Mouse (Mus musculus) MEL (cell line): ENCODE results near the gene Wrap73.

Source experiments
- BHLHE40 ChIP-seq: IDR thresholded peaks from 2 replicates; pipeline ENCODE4 v1.6.1; 2012; ENCODE audit warnings: low read depth, mild to moderate bottlenecking, inconsistent platforms, low read length, improper control_type of control experiment, borderline replicate concordance
- CTCF ChIP-seq, 3 experiments: IDR thresholded peaks in 2 of 3; conservative IDR thresholded peaks in 1 of 3; 2 replicates each; pipeline ENCODE4 v1.5.1; 2011 to 2012; ENCODE audit warnings: low read length in 3 of 3, low read depth in 2 of 3, mild to moderate bottlenecking in 2 of 3, improper control_type of control experiment in 1 of 3, inconsistent platforms in 1 of 3, mixed read lengths in 1 of 3, moderate library complexity in 1 of 3; ENCODE audit not compliant: control insufficient read depth in 1 of 3, insufficient read depth in 1 of 3, poor library complexity in 1 of 3, severe bottlenecking in 1 of 3
- EP300 ChIP-seq, 2 experiments: IDR thresholded peaks; 2 replicates each; pipeline ENCODE4 v1.6.1; 2011; ENCODE audit warnings: improper control_type of control experiment in 2 of 2, low read length in 2 of 2, low read depth in 1 of 2, mild to moderate bottlenecking in 1 of 2
- GABPA ChIP-seq: IDR thresholded peaks from 2 replicates; pipeline ENCODE4 v1.6.1; 2012; ENCODE audit warnings: low read depth, mild to moderate bottlenecking, inconsistent platforms, low read length, improper control_type of control experiment, moderate library complexity
- HCFC1 ChIP-seq: IDR thresholded peaks from 2 replicates; pipeline ENCODE4 v1.6.1; 2012; ENCODE audit warnings: low read depth, mild to moderate bottlenecking, inconsistent platforms, low read length, improper control_type of control experiment, moderate library complexity
- MAX ChIP-seq: IDR thresholded peaks from 2 replicates; pipeline ENCODE4 v1.6.1; 2011; ENCODE audit warnings: low read length, improper control_type of control experiment
- MYC ChIP-seq: IDR thresholded peaks from 2 replicates; pipeline ENCODE4 v1.6.1; 2011; ENCODE audit warnings: low read depth, mild to moderate bottlenecking, low read length, improper control_type of control experiment, moderate library complexity
- NRF1 ChIP-seq: IDR thresholded peaks from 2 replicates; pipeline ENCODE4 v1.6.1; 2014; ENCODE audit warnings: low read depth, mild to moderate bottlenecking, inconsistent platforms, low read length, improper control_type of control experiment, moderate library complexity; ENCODE audit not compliant: poor library complexity, insufficient read depth, severe bottlenecking
- POLR2A ChIP-seq, 2 experiments: IDR thresholded peaks; 2 replicates each; pipeline ENCODE4 v1.6.1; 2011 to 2012; ENCODE audit warnings: low read length in 2 of 2, mild to moderate bottlenecking in 2 of 2, control low read depth in 1 of 2, improper control_type of control experiment in 1 of 2, low read depth in 1 of 2, moderate library complexity in 1 of 2; ENCODE audit not compliant: control insufficient read depth in 1 of 2, insufficient read depth in 1 of 2, poor library complexity in 1 of 2

GRCm38 (mm10) chr4:154157970-154158662, 15.9 kb downstream of the Wrap73 start:
- TF ChIP-seq MAX: no peak
- no peak for TF ChIP-seq CTCF (IDR thresholded peaks at IDR 0.05 in 2 of 3, conservative IDR thresholded peaks at IDR 0.05 in 1 of 3; ENCODE audit: control insufficient read depth in 1 of 3, insufficient read depth in 1 of 3, low read depth in 2 of 3, low read length in 3 of 3, poor library complexity in 1 of 3, severe bottlenecking in 1 of 3)
- TF ChIP-seq NRF1: no peak
- TF ChIP-seq BHLHE40: no peak
- no peak for TF ChIP-seq EP300 (IDR thresholded peaks at IDR 0.05; ENCODE audit: low read depth in 1 of 2, low read length in 2 of 2)
- no peak for TF ChIP-seq POLR2A (IDR thresholded peaks at IDR 0.05; ENCODE audit: control insufficient read depth in 1 of 2, insufficient read depth in 1 of 2, low read depth in 1 of 2, low read length in 2 of 2, poor library complexity in 1 of 2)
- no peak for TF ChIP-seq GABPA
- TF ChIP-seq MYC: no peak
- TF ChIP-seq HCFC1: no peak
